Mouse (Mus musculus): ENCODE measurements around the gene Gm6401. TPM values are rescaled to one million over a fixed set of nuclear protein-coding genes. Genes with fewer than 3 reads are reported as not detected.
"Not testable (repeated sequence)": the region's sequence is repeated elsewhere in the genome, so short reads cannot be mapped to it uniquely, and the experiment has no call there.

Gm6401 gene
- polyA plus RNA-seq (2015; fragmentation: Nextera tagmentation; extraction: Ambion mirVana), result not detected in 2 replicates

DNA sequence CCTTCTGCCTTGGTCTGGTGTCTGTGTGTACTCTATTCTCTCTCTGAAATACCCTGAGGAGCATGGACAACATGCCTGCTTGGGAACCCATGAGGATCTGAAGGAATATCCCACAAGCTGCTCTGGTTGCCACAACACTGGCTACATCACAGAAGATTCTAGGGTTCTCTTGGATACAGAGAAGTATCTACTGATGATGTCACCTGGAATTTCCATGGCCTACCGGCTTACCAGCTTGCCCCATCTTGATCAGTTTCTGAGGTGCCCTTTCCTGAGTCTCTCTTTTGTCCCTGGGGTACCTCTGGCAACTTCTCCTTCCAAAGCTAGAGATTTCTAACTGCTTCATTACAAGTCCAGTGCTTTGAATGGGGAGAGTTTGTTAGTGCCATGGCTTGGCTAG lies at the start of gene Gm6401:
TSS of gene Gm6401 (minus strand) at position 101 of the 400 bp plus-strand sequence.
- H3K9ac ChIP-seq; H3K27ac ChIP-seq (replicated peaks); H3K4me1 ChIP-seq (replicated peaks); H3K36me3 ChIP-seq; H3K4me3 ChIP-seq; H3K9me3 ChIP-seq; H3K4me2 ChIP-seq; ATAC-seq (ENCODE audit: low read depth); H3K27me3 ChIP-seq: not testable (repeated sequence)
- 74% methylated on average over 1 of the region's 1 CpGs for WGBS

DNA sequence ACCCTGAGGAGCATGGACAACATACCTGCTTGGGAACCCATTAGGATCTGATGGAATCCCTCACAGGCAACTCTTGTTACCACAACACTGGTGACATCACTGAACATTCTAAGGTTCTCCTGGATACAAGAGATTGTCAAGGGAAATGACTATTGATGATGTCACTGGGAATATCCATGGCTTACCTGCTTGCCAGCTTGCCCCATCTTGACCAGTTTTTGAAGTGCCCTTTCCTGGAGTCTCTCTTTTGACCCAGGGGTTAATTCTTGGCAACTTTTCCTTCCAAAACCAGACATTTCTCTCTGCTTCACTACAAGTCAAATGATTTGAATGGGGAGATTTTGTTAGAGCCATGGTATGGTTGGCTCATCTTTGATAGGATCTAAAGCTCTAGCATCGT lies 15.5 kb upstream of the Gm6401 start, which contains the start of gene Gm3543:
TSS of gene Gm3543 (minus strand) at position 101 of the 400 bp plus-strand sequence.
- not testable (repeated sequence) for H3K4me1 ChIP-seq (replicated peaks); H3K27ac ChIP-seq (replicated peaks); H3K36me3 ChIP-seq; H3K4me2 ChIP-seq; ATAC-seq (ENCODE audit: low read depth); H3K9ac ChIP-seq; H3K27me3 ChIP-seq; H3K4me3 ChIP-seq; H3K9me3 ChIP-seq
- 82% methylated on average over 1 of the region's 1 CpGs for WGBS

DNA sequence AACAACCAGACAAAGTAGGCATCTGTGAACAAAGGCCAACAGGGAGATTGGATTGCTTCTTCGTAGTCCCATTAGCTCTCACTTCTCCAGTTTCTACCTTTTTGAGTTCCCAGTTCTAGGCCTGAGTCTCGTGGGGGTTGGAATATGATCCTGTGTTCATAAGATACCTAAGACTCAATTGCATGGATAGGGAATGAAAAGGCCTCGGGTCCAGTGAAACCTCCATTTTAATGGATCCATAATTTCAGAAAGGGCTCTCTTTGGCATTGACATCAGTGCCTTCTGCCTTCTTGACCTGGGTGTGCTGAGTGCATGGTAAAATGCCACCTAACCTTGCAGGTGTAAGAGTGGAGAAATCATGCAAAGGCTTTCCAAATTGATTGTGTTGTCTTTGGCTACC lies 869 bp upstream of the Gm6401 start:
- 68% methylated on average over 3 of the region's 3 CpGs for WGBS
- not testable (repeated sequence) for H3K4me2 ChIP-seq; H3K27me3 ChIP-seq; H3K4me3 ChIP-seq; ATAC-seq (ENCODE audit: low read depth); H3K9me3 ChIP-seq; H3K4me1 ChIP-seq (replicated peaks); H3K36me3 ChIP-seq; H3K9ac ChIP-seq; H3K27ac ChIP-seq (replicated peaks)

DNA sequence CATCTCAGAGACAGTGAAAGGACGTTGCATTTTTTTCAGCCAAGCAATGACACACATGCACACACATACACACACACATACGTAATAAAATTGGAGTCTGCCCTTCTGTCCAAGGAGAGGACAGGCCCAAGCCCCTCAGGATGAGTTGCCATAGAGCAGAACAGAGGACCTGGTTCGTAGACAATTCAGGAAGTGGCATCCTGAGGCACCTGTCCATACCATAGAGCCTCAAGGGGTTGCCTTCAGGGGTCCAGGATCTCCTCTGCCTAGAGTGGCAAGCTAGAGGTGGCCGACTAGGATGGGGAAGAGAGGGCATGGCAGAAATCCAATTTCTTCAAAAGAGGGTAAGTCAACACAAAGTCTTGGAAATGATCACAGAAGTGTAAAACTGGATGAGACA lies 3.6 kb downstream of the Gm6401 start:
- whole genome bisulfite sequencing, result 75% methylated on average over 4 of the region's 4 CpGs
- not testable (repeated sequence) for H3K27me3 ChIP-seq; H3K9me3 ChIP-seq; H3K4me3 ChIP-seq; H3K4me2 ChIP-seq; H3K27ac ChIP-seq (replicated peaks); H3K4me1 ChIP-seq (replicated peaks); H3K9ac ChIP-seq; ATAC-seq (ENCODE audit: low read depth); H3K36me3 ChIP-seq

DNA sequence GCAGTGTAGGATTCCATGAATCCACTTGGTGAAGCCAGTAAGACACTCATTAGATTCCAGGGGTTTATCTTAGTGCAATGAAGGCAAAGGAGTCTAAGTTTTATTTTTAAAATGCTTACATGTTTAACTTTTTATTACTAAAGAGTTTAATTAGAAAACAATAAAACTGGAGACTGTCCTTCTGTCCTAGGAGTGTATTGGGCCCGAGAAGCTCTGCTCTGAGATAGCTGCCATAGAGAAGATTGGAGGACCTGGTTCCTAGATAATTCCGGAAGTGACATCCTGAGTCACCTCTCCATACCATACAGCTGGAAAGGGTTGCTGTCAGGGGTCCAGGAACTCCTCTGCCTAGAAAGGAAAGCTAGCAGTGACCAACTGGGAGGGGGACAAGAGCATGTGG lies 24.0 kb downstream of the Gm6401 start, which contains the start of gene 1700024B05Rik:
TSS of gene 1700024B05Rik (plus strand) at position 301 of the 400 bp plus-strand sequence.
- not testable (repeated sequence) for H3K36me3 ChIP-seq; H3K27me3 ChIP-seq; H3K27ac ChIP-seq (replicated peaks); H3K9me3 ChIP-seq; H3K4me3 ChIP-seq; H3K4me1 ChIP-seq (replicated peaks); ATAC-seq (ENCODE audit: low read depth); H3K4me2 ChIP-seq; H3K9ac ChIP-seq
- WGBS, result 79% methylated on average over 2 of the region's 2 CpGs

DNA sequence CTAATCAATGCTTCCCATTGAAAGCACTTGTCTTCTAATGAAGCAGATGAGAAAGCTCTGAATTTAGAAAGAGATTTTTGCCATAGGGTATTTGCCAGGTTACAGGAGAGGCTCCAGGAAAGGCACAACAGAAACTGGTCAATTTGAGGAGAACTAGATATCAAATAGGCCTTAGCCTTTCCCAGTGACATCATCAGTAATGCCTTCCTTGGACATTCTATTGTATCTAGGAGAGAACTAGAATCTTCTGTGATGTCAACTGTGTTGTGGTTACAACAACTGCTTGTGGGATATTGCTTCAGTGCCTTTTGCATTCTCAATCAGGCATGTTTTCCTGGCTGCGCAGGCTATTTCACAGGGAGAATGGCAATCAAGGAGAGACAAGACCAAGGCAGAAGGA lies 43.1 kb downstream of the Gm6401 start, which contains the start of gene 1700049E17Rik1:
TSS of gene 1700049E17Rik1 (plus strand) at position 301 of the 400 bp plus-strand sequence.
- H3K4me2 ChIP-seq; H3K27me3 ChIP-seq; H3K9me3 ChIP-seq; H3K27ac ChIP-seq (replicated peaks); ATAC-seq (ENCODE audit: low read depth); H3K9ac ChIP-seq; H3K4me1 ChIP-seq (replicated peaks); H3K36me3 ChIP-seq; H3K4me3 ChIP-seq: not testable (repeated sequence)
- WGBS, result no CpG with 5 or more reads among the region's 1 CpGs

Other genes starting within 250 kb of the Gm6401 start
- not detected in 2 replicates for gene Gm7929, start 217.3 kb downstream of the Gm6401 start, polyA plus RNA-seq (2015; fragmentation: Nextera tagmentation; extraction: Ambion mirVana)
- gene Gm47189, start 195.5 kb downstream of the Gm6401 start, polyA plus RNA-seq (2015; fragmentation: Nextera tagmentation; extraction: Ambion mirVana), result not detected in 2 replicates
- gene Gm7980, start 60.6 kb downstream of the Gm6401 start, polyA plus RNA-seq (2015; fragmentation: Nextera tagmentation; extraction: Ambion mirVana), result not detected in 2 replicates
- not detected in 2 replicates for gene 1700049E17Rik1, start 43.0 kb downstream of the Gm6401 start, polyA plus RNA-seq (2015; fragmentation: Nextera tagmentation; extraction: Ambion mirVana)
- not detected in 2 replicates for gene 1700024B05Rik, start 23.9 kb downstream of the Gm6401 start, polyA plus RNA-seq (2015; fragmentation: Nextera tagmentation; extraction: Ambion mirVana)
- not detected in 2 replicates for gene Gm3543, start 15.4 kb upstream of the Gm6401 start, polyA plus RNA-seq (2015; fragmentation: Nextera tagmentation; extraction: Ambion mirVana)
- not detected in 2 replicates for gene Gm7951, start 149.4 kb upstream of the Gm6401 start, polyA plus RNA-seq (2015; fragmentation: Nextera tagmentation; extraction: Ambion mirVana)
- gene Gm17027, start 194.7 kb upstream of the Gm6401 start, polyA plus RNA-seq (2015; fragmentation: Nextera tagmentation; extraction: Ambion mirVana), result not detected in 2 replicates
- not detected in 2 replicates for gene Gm3573, start 222.9 kb upstream of the Gm6401 start, polyA plus RNA-seq (2015; fragmentation: Nextera tagmentation; extraction: Ambion mirVana)